Mouse (Mus musculus) midbrain, embryonic 13.5 days (tissue): ENCODE data around the gene Igf2bp1. TPM values are rescaled to one million over a fixed set of nuclear protein-coding genes. Genes with fewer than 3 reads are reported as not detected.

Experiments
- ATAC-seq: fragments of 200-750 bp; cut with Nextera tagmentation; 2 replicates; pipeline ENCODE4 v1.8.0; 2017; ENCODE audit warnings: mild to moderate bottlenecking, moderate TSS enrichment, moderate library complexity
- H3K27ac ChIP-seq: fragments of 300-500 bp; sonication (generic); 2 replicates; pipeline ENCODE4 v1.5.1; 2015; ENCODE audit warnings: inconsistent platforms, mild to moderate bottlenecking, moderate library complexity
- H3K27me3 ChIP-seq: fragments of 300-500 bp; sonication (generic); 2 replicates; pipeline ENCODE4 v1.6.1; 2015; ENCODE audit warnings: mild to moderate bottlenecking, inconsistent platforms
- H3K36me3 ChIP-seq: fragments of 300-500 bp; sonication (generic); 2 replicates; pipeline ENCODE4 v1.6.1; 2015; ENCODE audit warnings: mild to moderate bottlenecking, inconsistent platforms
- H3K4me1 ChIP-seq: fragments of 300-500 bp; sonication (generic); replicated peaks from 2 replicates; pipeline ENCODE4 v1.6.1; 2015; ENCODE audit warnings: inconsistent platforms
- H3K4me2 ChIP-seq: fragments of 300-500 bp; sonication (generic); replicated peaks from 2 replicates; pipeline ENCODE4 v1.6.1; 2015; ENCODE audit warnings: moderate library complexity, mild to moderate bottlenecking, inconsistent platforms
- H3K4me3 ChIP-seq: fragments of 300-500 bp; sonication (generic); replicated peaks from 2 replicates; pipeline ENCODE4 v1.5.1; 2015; ENCODE audit warnings: mild to moderate bottlenecking, inconsistent platforms
- H3K9ac ChIP-seq: fragments of 300-500 bp; sonication (generic); replicated peaks from 2 replicates; pipeline ENCODE4 v1.6.1; 2015; ENCODE audit warnings: mild to moderate bottlenecking, inconsistent platforms
- H3K9me3 ChIP-seq: fragments of 300-500 bp; sonication (generic); 2 replicates; pipeline ENCODE4 v1.6.1; 2016; ENCODE audit warnings: mild to moderate bottlenecking, inconsistent platforms
- WGBS: fragments of 180-500 bp; shearing (Covaris S2); methylation state at CpG from one replicate; pipeline ENCODE4 v1.1.7; 2015; 5-methylcytosine and 5-hydroxymethylcytosine counted together
- polyA plus RNA-seq: library from polyadenylated mRNA; unstranded; fragments of >200 nt; fragmentation: Nextera tagmentation; extraction: Ambion mirVana; gene quantifications from 2 replicates; pipeline ENCODE4 v1.2.1, GENCODE M21; 2015

Gene Igf2bp1
- polyA plus RNA-seq, result 40.2 and 40.6 TPM in 2 replicates

DNA sequence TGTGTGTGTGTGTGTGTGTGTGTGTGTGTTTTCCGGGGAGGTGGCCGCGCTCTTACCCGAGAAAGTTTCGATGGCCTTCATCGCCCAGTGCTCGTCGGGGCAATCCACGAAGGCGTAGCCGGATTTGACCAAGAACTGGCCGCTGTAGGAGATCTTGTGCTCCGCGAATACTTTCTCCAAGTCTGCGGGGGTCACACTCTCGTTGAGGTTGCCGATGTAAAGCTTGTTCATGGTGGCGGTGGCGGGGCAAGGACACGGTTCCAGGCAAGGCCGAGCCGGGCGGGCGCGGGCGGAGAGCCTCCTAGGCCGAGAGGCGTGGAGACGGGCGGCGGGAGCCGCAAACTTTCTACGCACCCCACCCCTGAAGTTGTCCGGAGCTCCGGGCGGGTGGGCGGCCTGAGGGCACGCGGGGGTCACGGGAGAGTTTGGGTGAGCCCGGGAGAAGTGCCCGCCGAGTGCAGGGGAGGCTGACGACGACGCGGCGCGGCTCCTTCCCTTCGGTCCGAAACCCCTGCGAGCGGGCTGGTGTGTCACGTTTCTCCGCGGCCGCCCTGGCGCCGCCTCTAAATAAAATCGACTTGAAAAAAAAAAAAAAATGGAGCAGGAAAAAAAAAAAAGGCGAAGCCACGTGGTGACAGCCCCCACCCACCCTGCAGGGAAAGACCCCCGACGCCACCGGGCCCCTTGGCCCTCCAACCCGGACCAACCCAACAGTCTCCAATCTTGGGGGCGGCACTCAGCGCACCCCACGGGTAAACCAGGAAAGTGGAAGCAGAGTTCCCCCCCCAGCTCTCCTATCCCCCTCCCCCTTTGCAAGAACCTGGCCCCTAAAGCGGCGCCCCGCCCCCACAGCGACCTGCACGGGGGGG is at the start of gene Igf2bp1:
Gene Igf2bp1, minus strand, starts transcription at position 538 of the 869 bp plus-strand sequence.
- no peaks in the 10 kb centered on the region for H3K36me3 ChIP-seq
- peak within 1 kb of the TSS; percentile 88 for H3K4me3 ChIP-seq
- ATAC-seq, result peak; percentile 43
- under 1% methylated on average over 45 of the region's 74 CpGs for WGBS
- H3K4me2 ChIP-seq, result peak within 1 kb of the TSS; percentile 80
- H3K27me3 ChIP-seq, result no peaks in the 10 kb centered on the region
- H3K9ac ChIP-seq, result peak within 1 kb of the TSS; percentile 91
- peak within 1 kb of the TSS; percentile 98 for H3K27ac ChIP-seq
- no peaks in the 10 kb centered on the region for H3K9me3 ChIP-seq
- H3K4me1 ChIP-seq, result peaks cover 38% of the 10 kb centered on the region

DNA sequence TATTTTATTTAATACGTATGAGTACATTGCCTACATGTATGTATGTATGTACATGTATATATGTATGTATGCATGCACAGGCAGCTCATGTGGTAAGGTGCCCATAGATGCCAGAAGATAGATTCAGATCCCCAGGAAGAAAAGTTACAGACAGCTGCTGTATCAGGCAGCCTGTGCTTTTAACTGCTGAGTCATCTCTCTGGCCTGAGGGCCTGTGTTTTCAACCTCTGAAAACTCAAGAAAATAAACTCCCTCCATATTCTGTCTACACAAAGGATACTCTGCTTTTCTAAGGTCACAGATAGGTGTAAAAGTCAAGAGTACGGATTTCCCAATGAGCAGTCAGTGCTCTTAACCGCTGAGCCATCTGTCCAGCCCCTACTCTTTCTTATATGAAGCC is 45.1 kb upstream of the Igf2bp1 start:
- Histone ChIP-seq H3K9ac (no peak overlapping the region), H3K4me3 (no peak overlapping the region), H3K4me2 (no peak overlapping the region), H3K36me3 (peaks cover 89% of the 10 kb centered on the region), H3K27me3 (no peaks in the 10 kb centered on the region), H3K27ac (no peak overlapping the region), H3K4me1 (no peaks in the 10 kb centered on the region), H3K9me3 (no peaks in the 10 kb centered on the region)
- 94% methylated on average over 3 of the region's 3 CpGs for whole genome bisulfite sequencing
- ATAC-seq, result no peak

DNA sequence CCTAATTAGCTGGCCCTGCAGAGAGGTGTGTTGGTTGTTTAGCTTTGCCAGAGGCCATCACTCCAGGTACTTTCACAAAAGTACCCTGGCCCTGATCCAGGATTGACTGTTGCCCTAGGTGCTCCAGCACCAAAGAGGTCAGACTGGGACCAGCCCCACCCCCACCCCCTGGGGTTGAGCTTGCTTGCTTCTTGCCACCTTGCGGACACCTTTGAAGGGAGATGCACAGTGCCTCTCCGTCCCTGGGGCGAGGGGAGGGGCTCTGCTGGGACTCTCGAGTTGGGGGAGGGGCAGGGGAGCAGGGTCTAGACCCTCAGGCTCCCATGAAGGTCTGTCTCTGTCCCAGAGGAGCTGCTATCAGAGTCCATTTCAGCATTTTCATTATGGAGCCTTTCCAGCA is 44.2 kb upstream of the Igf2bp1 start:
- Histone ChIP-seq H3K4me2 (no peak overlapping the region), H3K4me3 (no peak overlapping the region), H3K4me1 (no peaks in the 10 kb centered on the region), H3K27me3 (no peaks in the 10 kb centered on the region), H3K9me3 (no peaks in the 10 kb centered on the region), H3K36me3 (peaks cover 87% of the 10 kb centered on the region), H3K9ac (no peak overlapping the region), H3K27ac (no peak overlapping the region)
- WGBS, result 84% methylated on average over 4 of the region's 4 CpGs
- ATAC-seq, result no peak

DNA sequence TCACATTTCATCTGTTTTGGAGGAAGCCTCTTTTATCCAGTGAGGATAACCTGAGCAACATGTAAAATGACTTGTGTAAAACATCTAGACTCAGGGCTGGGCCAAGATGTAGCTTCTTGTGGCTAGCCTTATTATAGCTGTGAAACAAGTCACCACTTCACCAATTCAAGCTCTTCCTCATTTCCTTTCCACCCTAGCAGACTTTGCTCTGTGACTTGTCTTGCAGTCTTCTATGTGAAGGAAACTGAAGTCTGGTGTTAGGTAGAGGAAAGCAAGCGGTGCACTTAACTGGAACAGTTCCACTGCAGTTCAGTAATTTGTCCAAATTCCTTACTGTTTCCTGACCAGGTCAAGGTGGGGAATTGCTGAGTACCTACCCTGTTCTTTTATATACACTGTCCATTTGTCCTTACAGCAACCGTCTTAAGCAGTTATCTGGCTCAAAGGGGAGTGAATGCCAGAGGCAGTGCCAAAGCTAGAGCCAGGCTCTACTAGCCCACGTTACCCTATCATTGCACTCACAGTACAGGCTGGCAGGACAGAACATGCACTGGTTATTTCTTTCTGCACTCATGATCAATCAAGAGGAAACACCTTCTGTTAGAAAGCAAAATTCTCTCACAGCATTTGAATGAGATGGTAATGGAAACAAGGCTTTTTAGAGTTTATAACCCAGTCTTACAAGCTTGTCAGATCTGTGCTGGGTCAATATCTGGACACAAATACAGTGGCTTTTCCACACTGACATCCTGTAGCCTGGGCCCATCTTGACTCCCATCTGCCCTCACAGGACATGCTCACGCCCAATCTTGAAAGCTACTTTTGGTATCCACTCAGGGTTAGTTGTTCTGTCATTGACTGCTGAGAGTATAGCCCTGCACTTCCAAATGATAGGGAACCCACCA is 42.0 kb upstream of the Igf2bp1 start:
- H3K36me3 ChIP-seq, result peaks cover 90% of the 10 kb centered on the region

DNA sequence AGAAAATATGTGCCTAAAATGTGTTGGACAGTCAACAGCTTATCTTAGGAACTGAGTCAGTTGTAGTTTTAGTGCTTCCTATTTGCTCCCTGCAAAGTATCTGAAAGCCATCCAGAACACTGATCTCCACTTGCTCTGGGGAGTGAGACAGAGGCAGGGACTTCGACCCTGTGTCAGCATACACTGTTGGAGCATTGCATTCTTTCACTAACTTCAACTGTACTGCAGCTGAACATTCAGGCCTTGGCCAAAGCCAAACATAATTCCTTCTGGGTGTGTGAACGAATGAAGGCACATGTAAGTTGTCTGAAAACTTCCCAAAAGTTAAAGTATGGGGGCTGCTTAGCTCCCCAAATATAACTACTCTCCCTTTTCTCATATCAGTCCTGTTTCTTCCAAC is 41.1 kb upstream of the Igf2bp1 start:
- no peak overlapping the region for H3K4me3 ChIP-seq
- ATAC-seq, result no peak
- H3K27ac ChIP-seq, result no peak overlapping the region

More for the DNA sequence above, 42.0 kb upstream of the Igf2bp1 start:
- ATAC-seq, result no peak
- no peaks in the 10 kb centered on the region for H3K27me3 ChIP-seq
- H3K9me3 ChIP-seq, result no peaks in the 10 kb centered on the region
- no peaks in the 10 kb centered on the region for H3K4me1 ChIP-seq
- 94% methylated on average over 4 of the region's 4 CpGs for WGBS
- H3K27ac ChIP-seq, result no peak overlapping the region; the same call in 1 of the 2 replicates
- H3K4me2 ChIP-seq, result no peak overlapping the region
- no peak overlapping the region for H3K4me3 ChIP-seq
- no peak overlapping the region for H3K9ac ChIP-seq

DNA sequence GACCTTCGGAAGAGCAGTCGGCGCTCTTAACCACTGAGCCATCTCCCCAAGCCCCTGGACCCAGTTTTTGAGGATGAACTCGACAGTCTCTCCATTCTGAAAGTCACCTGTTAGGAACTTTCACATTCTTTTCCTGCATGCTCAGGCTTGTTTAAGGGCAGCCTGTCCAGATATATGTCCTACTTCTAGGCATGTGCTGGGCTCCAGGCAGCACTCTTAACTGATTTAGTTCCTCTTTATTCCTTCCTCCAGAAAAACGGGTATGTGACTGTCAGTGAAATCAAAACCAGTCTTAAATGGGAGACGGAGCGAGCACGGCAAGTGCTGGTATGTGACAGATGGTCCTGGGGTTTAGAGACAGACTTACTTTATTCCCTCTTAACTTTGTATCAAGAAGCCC is 40.3 kb upstream of the Igf2bp1 start:
- no peaks in the 10 kb centered on the region for H3K27me3 ChIP-seq
- H3K9me3 ChIP-seq, result no peaks in the 10 kb centered on the region
- H3K27ac ChIP-seq, result no peak overlapping the region
- H3K4me1 ChIP-seq, result no peaks in the 10 kb centered on the region
- 83% methylated on average over 8 of the region's 8 CpGs for WGBS
- H3K9ac ChIP-seq, result no peak overlapping the region
- no peak for ATAC-seq
- H3K36me3 ChIP-seq, result peaks cover 83% of the 10 kb centered on the region
- no peak overlapping the region for H3K4me3 ChIP-seq
- H3K4me2 ChIP-seq, result no peak overlapping the region

More for the DNA sequence above, 41.1 kb upstream of the Igf2bp1 start:
- 83% methylated on average over 2 of the region's 2 CpGs for WGBS
- H3K4me1 ChIP-seq, result no peaks in the 10 kb centered on the region
- H3K27me3 ChIP-seq, result no peaks in the 10 kb centered on the region
- H3K9me3 ChIP-seq, result no peaks in the 10 kb centered on the region
- H3K4me2 ChIP-seq, result no peak overlapping the region
- no peak overlapping the region for H3K9ac ChIP-seq
- peaks cover 85% of the 10 kb centered on the region for H3K36me3 ChIP-seq

DNA sequence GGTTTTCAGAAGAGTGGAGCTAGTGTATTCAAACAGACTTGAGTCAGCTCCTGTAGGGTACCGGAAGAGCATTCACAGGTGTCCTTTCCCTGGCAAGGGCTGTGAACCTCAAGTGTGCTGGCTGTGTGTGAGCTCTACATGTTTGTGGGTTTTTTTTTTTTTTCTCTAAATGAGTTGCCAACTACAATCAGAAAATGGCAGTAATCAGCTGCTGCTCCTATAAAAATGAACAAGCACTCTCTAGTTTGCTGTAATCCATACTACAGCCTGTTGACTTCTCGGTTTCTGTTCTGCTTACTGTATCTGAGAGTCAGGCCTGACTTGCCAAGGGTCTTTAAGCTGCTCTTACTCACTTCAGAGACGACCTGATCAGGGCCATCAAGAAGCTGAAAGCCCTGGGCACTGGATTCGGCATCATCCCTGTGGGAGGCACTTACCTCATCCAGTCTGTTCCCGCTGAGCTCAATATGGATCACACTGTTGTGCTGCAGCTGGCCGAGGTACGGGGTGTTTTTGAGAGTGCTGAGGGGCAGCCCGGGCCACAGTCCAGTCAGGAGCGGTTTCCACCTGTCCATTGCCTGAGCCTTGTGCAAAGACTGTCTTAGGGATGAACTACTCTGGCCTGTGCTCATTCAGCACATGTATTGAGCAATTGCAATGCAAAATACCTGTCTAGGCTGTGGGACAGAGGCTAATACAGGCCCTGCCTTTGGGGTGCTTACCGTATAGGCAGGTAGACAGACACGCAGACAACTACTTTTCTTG is 39.2 kb upstream of the Igf2bp1 start:
- no peaks in the 10 kb centered on the region for H3K4me1 ChIP-seq
- no peak overlapping the region for H3K9ac ChIP-seq
- no peak overlapping the region for H3K4me3 ChIP-seq
- H3K9me3 ChIP-seq, result no peaks in the 10 kb centered on the region
- 88% methylated on average over 11 of the region's 11 CpGs for WGBS
- no peak overlapping the region for H3K27ac ChIP-seq
- peaks cover 80% of the 10 kb centered on the region for H3K36me3 ChIP-seq
- no peak overlapping the region for H3K4me2 ChIP-seq
- no peaks in the 10 kb centered on the region for H3K27me3 ChIP-seq
- ATAC-seq, result no peak

DNA sequence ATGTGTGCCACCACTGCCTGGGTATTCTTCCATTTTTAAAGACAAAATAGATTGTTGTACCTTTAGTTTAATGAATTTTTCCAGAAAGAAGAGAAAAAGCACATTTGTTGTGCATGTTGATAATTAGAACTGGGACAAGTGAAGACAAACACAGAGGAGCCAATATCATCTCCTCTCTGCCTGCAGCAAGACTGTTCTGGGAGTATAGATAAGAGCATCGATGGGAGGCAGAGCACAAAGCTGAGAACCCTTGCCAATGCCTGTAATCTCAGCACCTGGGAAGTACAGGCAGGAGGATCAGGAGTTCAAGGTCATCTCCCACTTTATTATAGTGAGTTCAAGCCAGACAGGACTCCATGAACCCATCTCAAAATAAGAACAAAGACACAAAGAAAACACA is 32.8 kb upstream of the Igf2bp1 start:
- Histone ChIP-seq H3K27me3 (no peaks in the 10 kb centered on the region), H3K4me3 (no peak overlapping the region), H3K9me3 (no peaks in the 10 kb centered on the region), H3K4me2 (no peak overlapping the region), H3K4me1 (peaks cover 25% of the 10 kb centered on the region), H3K9ac (no peak overlapping the region), H3K27ac (no peak overlapping the region), H3K36me3 (peaks cover 45% of the 10 kb centered on the region)
- WGBS, result 92% methylated on average over 1 of the region's 1 CpGs
- ATAC-seq, result no peak

DNA sequence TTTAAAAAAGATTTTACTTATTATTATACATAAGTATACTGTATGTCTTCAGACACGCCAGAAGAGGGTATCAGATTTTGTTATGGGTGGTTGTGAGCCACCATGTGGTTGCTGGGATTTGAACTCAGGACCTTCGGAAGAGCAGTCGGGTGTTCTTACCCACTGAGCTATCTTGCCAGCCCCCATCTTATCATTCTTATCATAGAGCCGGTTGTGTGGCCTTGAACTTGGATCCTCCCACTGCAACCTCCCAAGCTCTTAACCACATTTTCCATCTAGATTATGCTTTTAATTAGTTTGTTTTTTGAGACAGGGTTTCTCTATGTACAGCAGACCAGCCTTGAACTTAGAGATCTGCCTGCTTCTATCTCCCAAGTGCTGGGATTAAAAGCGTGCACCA is 31.8 kb upstream of the Igf2bp1 start:
- peaks cover 35% of the 10 kb centered on the region for H3K36me3 ChIP-seq
- H3K27ac ChIP-seq, result no peak overlapping the region
- no peak overlapping the region for H3K9ac ChIP-seq
- H3K4me1 ChIP-seq, result peaks cover 25% of the 10 kb centered on the region
- no peak overlapping the region for H3K4me2 ChIP-seq
- no peaks in the 10 kb centered on the region for H3K9me3 ChIP-seq
- no peaks in the 10 kb centered on the region for H3K27me3 ChIP-seq
- H3K4me3 ChIP-seq, result no peak overlapping the region
- no peak for ATAC-seq
- 92% methylated on average over 5 of the region's 5 CpGs for WGBS

DNA sequence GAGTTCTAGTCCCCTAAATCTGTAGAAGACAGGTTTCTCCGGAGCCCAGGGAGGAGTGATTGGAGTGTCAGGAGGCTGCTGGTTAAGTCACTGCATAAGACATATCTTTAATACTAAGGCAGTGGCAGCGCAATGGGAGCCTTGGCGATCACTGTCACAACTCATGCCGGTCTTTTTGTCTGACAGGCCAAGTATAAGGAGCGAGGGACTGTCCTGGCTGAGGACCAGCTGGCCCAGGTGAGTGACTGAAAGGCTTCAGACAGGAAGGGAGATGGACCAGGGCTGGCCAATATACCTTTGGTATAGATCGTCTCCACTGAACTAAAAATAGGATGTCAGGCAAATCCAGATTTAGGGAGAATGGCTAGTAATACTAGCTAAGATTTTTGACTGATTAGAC is 29.4 kb upstream of the Igf2bp1 start:
- H3K9me3 ChIP-seq, result no peaks in the 10 kb centered on the region
- peaks cover 25% of the 10 kb centered on the region for H3K4me1 ChIP-seq
- H3K27me3 ChIP-seq, result no peaks in the 10 kb centered on the region
- H3K36me3 ChIP-seq, result peaks cover 20% of the 10 kb centered on the region
- WGBS, result 16% methylated on average over 6 of the region's 6 CpGs
- peak overlapping the region; percentile 53 for H3K27ac ChIP-seq
- peak overlapping the region; percentile 77 for H3K4me3 ChIP-seq
- ATAC-seq, result no peak
- peak overlapping the region; percentile 85 for H3K9ac ChIP-seq
- peak overlapping the region; percentile 96 for H3K4me2 ChIP-seq

DNA sequence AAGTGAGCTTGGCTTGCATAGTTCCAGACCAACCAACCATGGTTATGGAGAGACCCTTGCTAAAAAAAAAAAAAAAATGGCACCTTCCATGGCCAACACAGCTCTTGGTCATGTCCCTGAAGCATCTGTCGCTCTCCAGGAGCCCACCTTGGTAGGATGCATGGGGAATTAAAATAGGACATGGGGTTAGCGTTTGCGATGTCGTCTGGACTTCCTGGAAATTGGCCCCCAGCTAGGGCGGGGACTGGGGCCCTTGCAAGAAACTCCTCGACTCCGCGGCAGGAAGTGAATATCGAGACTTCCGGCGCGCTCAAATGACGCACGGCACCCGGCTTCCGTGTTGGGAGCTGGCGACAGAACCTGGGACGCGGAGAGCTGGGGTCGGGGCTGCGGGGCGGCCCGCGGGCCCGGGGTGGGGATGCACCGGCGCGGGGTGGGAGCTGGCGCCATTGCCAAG is 28.9 kb upstream of the Igf2bp1 start, which contains the start of gene Snf8:
Gene Snf8, plus strand, starts transcription at position 290 of the 457 bp plus-strand sequence.
- H3K4me2 ChIP-seq, result peak within 1 kb of the TSS; percentile 96
- H3K4me3 ChIP-seq, result peak within 1 kb of the TSS; percentile 77
- peaks cover 25% of the 10 kb centered on the region for H3K4me1 ChIP-seq
- peak; percentile 83 for ATAC-seq
- H3K27ac ChIP-seq, result peak within 1 kb of the TSS; percentile 53
- peak within 1 kb of the TSS; percentile 85 for H3K9ac ChIP-seq
- no peaks in the 10 kb centered on the region for H3K27me3 ChIP-seq
- H3K36me3 ChIP-seq, result peaks cover 20% of the 10 kb centered on the region
- under 1% methylated on average over 29 of the region's 29 CpGs for WGBS
- H3K9me3 ChIP-seq, result no peaks in the 10 kb centered on the region
